ENCODE assay signal across 15 mouse cellular contexts in the genomic region with DNA sequence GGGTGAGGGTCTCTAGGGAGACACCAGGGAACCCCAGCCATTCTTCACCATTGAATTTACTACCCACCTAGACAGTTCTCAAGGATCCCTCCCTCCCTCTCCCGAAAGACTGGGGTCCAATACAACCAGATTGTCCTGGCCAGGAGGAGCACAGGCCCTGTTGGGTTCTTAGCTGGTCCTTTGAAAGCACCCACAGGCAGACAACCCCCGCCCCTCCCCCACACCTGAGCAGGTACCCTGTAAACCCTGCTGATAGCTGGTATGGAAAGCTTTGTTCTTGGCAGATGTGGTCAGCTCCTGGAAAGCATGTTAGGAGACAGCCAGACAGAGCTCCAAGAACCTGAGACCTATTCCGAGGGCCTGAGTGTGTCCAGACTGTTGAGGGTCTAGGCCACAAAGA. TPM values are rescaled to one million over a fixed set of nuclear protein-coding genes. Genes with fewer than 3 reads are reported as not detected.
A peak's percentile ranks its signal among the peaks of the same experiment; 100 is the strongest.
DNase-seq lines count a peak whose midpoint lies in the region; ATAC-seq and TF ChIP-seq lines count a peak whose summit lies in the region.
"Had no signal": no experiment of that assay in that cellular context is flagged by ENCODE, and none has a peak within 500 bp of the region (broad histone marks: within the 10 kb centered on the region; RNA-seq: fewer than 3 reads in every experiment).

No protein-coding gene starts in this region.

- H3K4me1 ChIP-seq in kidney, postnatal 0 days (replicated peaks; ENCODE audit: insufficient read depth, low read length), result peaks cover 19% of the 10 kb centered on the region
- peaks cover 28% of the 10 kb centered on the region for H3K4me1 ChIP-seq in kidney, embryonic 15.5 days
- peaks cover 26% of the 10 kb centered on the region for H3K4me1 ChIP-seq in neural tube, embryonic 15.5 days

- peak; percentile 80 for DNase-seq in cerebellum, adult 11-12 months
- no peak for DNase-seq in kidney, postnatal 0 days (ENCODE audit: low spot score)
- DNase-seq in neural tube, embryonic 10.5 days (ENCODE audit: extremely low spot score, low spot score), result no peak
- DNase-seq in cerebellum, postnatal 10 days, result peak; percentile 50 to 53
- no peak for DNase-seq in natural killer cell, adult 2 months (ENCODE audit: low spot score in 2 of 2)
- DNase-seq: adrenal gland, postnatal 36 days; kidney, postnatal 4 days; liver; lung, postnatal 36 days had no signal

- ATAC-seq in cerebellum, adult (ENCODE audit: insufficient number of reproducible peaks, low FRiP score, low TSS enrichment), result no peak
- no peak for ATAC-seq in kidney, postnatal 0 days (replicated peaks; ENCODE audit: low FRiP score, low read depth)
- no peak for ATAC-seq in kidney, embryonic 15.5 days (replicated peaks; ENCODE audit: low FRiP score)
- ATAC-seq in neural tube, embryonic 15.5 days (ENCODE audit: low FRiP score), result no peak

- H3K9ac ChIP-seq in kidney, postnatal 0 days (ENCODE audit: low read depth, low read length), result no peak overlapping the region
- no peak overlapping the region for H3K9ac ChIP-seq in kidney, embryonic 15.5 days
- no peak overlapping the region for H3K9ac ChIP-seq in neural tube, embryonic 15.5 days (replicated peaks)

- H3K36me3 ChIP-seq in kidney, postnatal 0 days (ENCODE audit: insufficient read depth, low read length), result peaks cover 14% of the 10 kb centered on the region; the same call in 1 of the 2 replicates
- peaks cover 16% of the 10 kb centered on the region for H3K36me3 ChIP-seq in kidney, embryonic 15.5 days
- H3K36me3 ChIP-seq in neural tube, embryonic 15.5 days, result peaks cover 10% of the 10 kb centered on the region

- no peaks in the 10 kb centered on the region for H3K9me3 ChIP-seq in kidney, postnatal 0 days (replicated peaks; ENCODE audit: low read length)
- H3K9me3 ChIP-seq in kidney, embryonic 15.5 days (replicated peaks), result no peaks in the 10 kb centered on the region
- H3K9me3 ChIP-seq in neural tube, embryonic 15.5 days (replicated peaks), result no peaks in the 10 kb centered on the region
- H3K9me3 ChIP-seq: embryonic facial prominence, embryonic 12.5 days; midbrain, embryonic 12.5 days; neural tube, embryonic 12.5 days had no signal

- WGBS in kidney, postnatal 0 days, result 92% methylated on average over 3 of the region's 3 CpGs
- WGBS in kidney, embryonic 15.5 days, result 88% methylated on average over 3 of the region's 3 CpGs
- WGBS in neural tube, embryonic 15.5 days, result 94% methylated on average over 3 of the region's 3 CpGs

- TF ChIP-seq CTCF in kidney, postnatal 0 days (IDR thresholded peaks at IDR 0.05; ENCODE audit: low read depth), result no peak

- H3K4me3 ChIP-seq in kidney, postnatal 0 days (replicated peaks; ENCODE audit: low read depth, low read length), result no peak overlapping the region
- no peak overlapping the region for H3K4me3 ChIP-seq in kidney, embryonic 15.5 days (replicated peaks)
- H3K4me3 ChIP-seq in neural tube, embryonic 15.5 days (replicated peaks), result 0 out of 2 replicates have a peak overlapping the region, but pooled peaks have one; percentile 95

- H3K27me3 ChIP-seq in kidney, postnatal 0 days (ENCODE audit: insufficient read depth, low read length), result no peaks in the 10 kb centered on the region
- no peaks in the 10 kb centered on the region for H3K27me3 ChIP-seq in kidney, embryonic 15.5 days
- no peaks in the 10 kb centered on the region for H3K27me3 ChIP-seq in neural tube, embryonic 15.5 days (replicated peaks)
- H3K27me3 ChIP-seq: embryonic facial prominence, embryonic 12.5 days; neural tube, embryonic 12.5 days had no signal

- H3K27ac ChIP-seq in kidney, postnatal 0 days, result peak overlapping the region; percentile 96; the same call in 1 of the 2 replicates
- H3K27ac ChIP-seq in kidney, embryonic 15.5 days, result no peak overlapping the region
- H3K27ac ChIP-seq in neural tube, embryonic 15.5 days (replicated peaks), result no peak overlapping the region
- H3K27ac ChIP-seq: neural tube, embryonic 12.5 days had no signal

- no peak overlapping the region for H3K4me2 ChIP-seq in kidney, postnatal 0 days (ENCODE audit: low read length)
- H3K4me2 ChIP-seq in kidney, embryonic 15.5 days, result no peak overlapping the region
- no peak overlapping the region for H3K4me2 ChIP-seq in neural tube, embryonic 15.5 days

RNA-seq across cellular contexts. Expression of a gene that starts 1.2 kb away (rescaled TPM):
- polyA plus RNA-seq in kidney, postnatal 0 days (2015; fragmentation: Nextera tagmentation; extraction: Ambion mirVana), result 83.4 and 88.6 TPM in 2 replicates
- polyA plus RNA-seq in kidney, embryonic 15.5 days (2015; fragmentation: Nextera tagmentation; extraction: Ambion mirVana), result 50.4 and 54.6 TPM in 2 replicates
- 66.8 and 78.7 TPM in 2 replicates for polyA plus RNA-seq in neural tube, embryonic 15.5 days (2015; fragmentation: Nextera tagmentation; extraction: Ambion mirVana)

RNA-seq across cellular contexts. Expression of a gene that starts 41.3 kb away (rescaled TPM):
- polyA plus RNA-seq in kidney, postnatal 0 days (2015; fragmentation: Nextera tagmentation; extraction: Ambion mirVana), result 79.0 and 89.8 TPM in 2 replicates
- polyA plus RNA-seq in kidney, embryonic 15.5 days (2015; fragmentation: Nextera tagmentation; extraction: Ambion mirVana), result 101 and 104 TPM in 2 replicates
- 63.8 and 71.3 TPM in 2 replicates for polyA plus RNA-seq in neural tube, embryonic 15.5 days (2015; fragmentation: Nextera tagmentation; extraction: Ambion mirVana)

RNA-seq across cellular contexts. Expression of a gene that starts 41.7 kb away (rescaled TPM):
- polyA plus RNA-seq in kidney, postnatal 0 days (2015; fragmentation: Nextera tagmentation; extraction: Ambion mirVana), result 9.8 and 11.2 TPM in 2 replicates
- polyA plus RNA-seq in kidney, embryonic 15.5 days (2015; fragmentation: Nextera tagmentation; extraction: Ambion mirVana), result 12.2 and 14.3 TPM in 2 replicates
- polyA plus RNA-seq in neural tube, embryonic 15.5 days (2015; fragmentation: Nextera tagmentation; extraction: Ambion mirVana), result 8.3 and 9.4 TPM in 2 replicates

Comparison
In these comparisons a context has a peak if more than half of its experiments do, and no peak if none do; other contexts are left out.
1. DNase-seq: peak in cerebellum, adult 11-12 months (single experiment) and cerebellum, postnatal 10 days (2 of 2); none in kidney, postnatal 0 days (single experiment), neural tube, embryonic 10.5 days (single experiment) and natural killer cell, adult 2 months (0 of 2).